Mouse (Mus musculus): Measurements from ENCODE around the gene Gm8113. TPM values are rescaled to one million over a fixed set of nuclear protein-coding genes. Genes with fewer than 3 reads are reported as not detected.
"Not testable (repeated sequence)": the region's sequence is repeated elsewhere in the genome, so short reads cannot be mapped to it uniquely, and the experiment has no call there.

The Gm8113 gene
- polyA plus RNA-seq, 1 experiment from 2014 or later = 11.3 TPM

GRCm38 (mm10) chr14:43932991-43933390 is 7.8 kb downstream of the Gm8113 start:
- not testable (repeated sequence) for H3K4me1 ChIP-seq (replicated peaks); H3K27ac ChIP-seq; H3K36me3 ChIP-seq; H3K9ac ChIP-seq (replicated peaks); H3K9me3 ChIP-seq; H3K4me2 ChIP-seq; ATAC-seq (ENCODE audit: insufficient number of reproducible peaks, insufficient read depth, low FRiP score, low TSS enrichment, low read depth); H3K27me3 ChIP-seq; H3K4me3 ChIP-seq (replicated peaks)
- 20% methylated on average over 8 of the region's 8 CpGs for WGBS

GRCm38 (mm10) chr14:43933399-43933798 is 8.2 kb downstream of the Gm8113 start:
- not testable (repeated sequence) for ATAC-seq (ENCODE audit: insufficient number of reproducible peaks, insufficient read depth, low FRiP score, low TSS enrichment, low read depth); H3K9ac ChIP-seq (replicated peaks); H3K9me3 ChIP-seq; H3K4me2 ChIP-seq; H3K27me3 ChIP-seq; H3K4me1 ChIP-seq (replicated peaks); H3K36me3 ChIP-seq; H3K27ac ChIP-seq; H3K4me3 ChIP-seq (replicated peaks)
- WGBS = 52% methylated on average over 5 of the region's 5 CpGs

- H3K4me3 ChIP-seq (replicated peaks); H3K4me1 ChIP-seq (replicated peaks); H3K27me3 ChIP-seq; H3K4me2 ChIP-seq; H3K9me3 ChIP-seq; ATAC-seq (ENCODE audit: insufficient number of reproducible peaks, insufficient read depth, low FRiP score, low TSS enrichment, low read depth); H3K9ac ChIP-seq (replicated peaks); H3K36me3 ChIP-seq; H3K27ac ChIP-seq: not testable (repeated sequence)
- WGBS = 46% methylated on average over 2 of the region's 2 CpGs
These were observed 28.2 kb downstream of the Gm8113 start for GRCm38 (mm10) chr14:43953382-43953781.

GRCm38 (mm10) chr14:43955074-43955473 is 29.9 kb downstream of the Gm8113 start:
- H3K27me3 ChIP-seq; H3K4me1 ChIP-seq (replicated peaks); H3K4me3 ChIP-seq (replicated peaks); H3K27ac ChIP-seq; H3K9me3 ChIP-seq; H3K36me3 ChIP-seq; H3K9ac ChIP-seq (replicated peaks); ATAC-seq (ENCODE audit: insufficient number of reproducible peaks, insufficient read depth, low FRiP score, low TSS enrichment, low read depth); H3K4me2 ChIP-seq: not testable (repeated sequence)
- no CpG with 5 or more reads among the region's 1 CpGs for WGBS

- not testable (repeated sequence) for H3K27ac ChIP-seq; H3K36me3 ChIP-seq; ATAC-seq (ENCODE audit: insufficient number of reproducible peaks, insufficient read depth, low FRiP score, low TSS enrichment, low read depth); H3K9ac ChIP-seq (replicated peaks); H3K9me3 ChIP-seq; H3K4me1 ChIP-seq (replicated peaks); H3K4me2 ChIP-seq; H3K4me3 ChIP-seq (replicated peaks); H3K27me3 ChIP-seq
- WGBS = no CpG with 5 or more reads among the region's 2 CpGs
These were observed 31.6 kb downstream of the Gm8113 start, which contains the start of gene Ang5 for GRCm38 (mm10) chr14:43956769-43957168. Gene Ang5, plus strand, starts transcription at chr14:43957069.

Other genes starting within 250 kb of the Gm8113 start
- not detected in 2 replicates for gene Gm8165, start 248.2 kb upstream of the Gm8113 start, polyA plus RNA-seq (2016; fragmentation: Nextera tagmentation; extraction: Ambion mirVana)
- gene Gm7324, start 227.6 kb upstream of the Gm8113 start, polyA plus RNA-seq (2016; fragmentation: Nextera tagmentation; extraction: Ambion mirVana) = 1.9 and 2.0 TPM in 2 replicates
- gene Gm16506, start 197.9 kb upstream of the Gm8113 start, polyA plus RNA-seq (2016; fragmentation: Nextera tagmentation; extraction: Ambion mirVana) = not detected in 2 replicates
- gene Gm6526, start 177.5 kb upstream of the Gm8113 start, polyA plus RNA-seq (2016; fragmentation: Nextera tagmentation; extraction: Ambion mirVana) = not detected in 2 replicates
- gene Gm8180, start 140.6 kb upstream of the Gm8113 start, polyA plus RNA-seq (2016; fragmentation: Nextera tagmentation; extraction: Ambion mirVana) = not detected in 2 replicates
- gene Ear1, start 49.9 kb upstream of the Gm8113 start, polyA plus RNA-seq (2016; fragmentation: Nextera tagmentation; extraction: Ambion mirVana) = not detected in 2 replicates
- gene Ear10, start 1.8 kb upstream of the Gm8113 start, polyA plus RNA-seq (2016; fragmentation: Nextera tagmentation; extraction: Ambion mirVana) = not detected in 2 replicates
- gene Ang5, start 31.7 kb downstream of the Gm8113 start, polyA plus RNA-seq (2016; fragmentation: Nextera tagmentation; extraction: Ambion mirVana) = not detected in 2 replicates
- gene Ang6, start 76.9 kb downstream of the Gm8113 start, polyA plus RNA-seq (2016; fragmentation: Nextera tagmentation; extraction: Ambion mirVana) = not detected in 2 replicates
- not detected in 2 replicates for gene Ear2, start 177.3 kb downstream of the Gm8113 start, polyA plus RNA-seq (2016; fragmentation: Nextera tagmentation; extraction: Ambion mirVana)
- gene Gm3327, start 198.5 kb downstream of the Gm8113 start, polyA plus RNA-seq (2016; fragmentation: Nextera tagmentation; extraction: Ambion mirVana) = not detected in 2 replicates